Mouse (Mus musculus) MEL (cell line): Measurements from ENCODE around the gene Atf5. TPM values are rescaled to one million over a fixed set of nuclear protein-coding genes. Genes with fewer than 3 reads are reported as not detected.

Experiments used
- DNase-seq: peaks from one replicate; pipeline ENCODE4 v3.0.0; 2011; ENCODE audit warnings: low read depth, low spot score
- H3K27ac ChIP-seq: 2 replicates; pipeline ENCODE4 v1.5.1; 2012; ENCODE audit warnings: low read depth, mild to moderate bottlenecking, control low read depth, low read length, moderate library complexity; ENCODE audit not compliant: control insufficient read depth
- H3K27me3 ChIP-seq, 2 experiments: fragments of 150-350 bp in 1 of 2; sonication (generic) in 1 of 2; 2 replicates each; pipeline ENCODE4 v1.6.1; 2012; ENCODE audit warnings: low read length in 2 of 2, mild to moderate bottlenecking in 2 of 2, improper control_type of control experiment in 1 of 2, moderate library complexity in 1 of 2; ENCODE audit not compliant: insufficient read depth in 2 of 2, control insufficient read depth in 1 of 2
- H3K36me3 ChIP-seq, 2 experiments: 2 replicates each; pipeline ENCODE4 v1.6.1; 2012 to 2014; ENCODE audit warnings: low read length in 2 of 2, improper control_type of control experiment in 1 of 2, inconsistent platforms in 1 of 2, mild to moderate bottlenecking in 1 of 2; ENCODE audit not compliant: insufficient read depth in 2 of 2, control insufficient read depth in 1 of 2
- H3K4me1 ChIP-seq, 2 experiments: fragments of 150-350 bp in 1 of 2; sonication (generic) in 1 of 2; 2 replicates each; pipeline ENCODE4 v1.6.1; 2012; ENCODE audit warnings: low read length in 2 of 2, improper control_type of control experiment in 1 of 2, mild to moderate bottlenecking in 1 of 2; ENCODE audit not compliant: insufficient read depth in 2 of 2, control insufficient read depth in 1 of 2
- H3K4me3 ChIP-seq, 2 experiments: fragments of 150-350 bp in 1 of 2; sonication (generic) in 1 of 2; 2 replicates each; pipeline ENCODE4 v1.5.1; 2012; ENCODE audit warnings: low read depth in 2 of 2, low read length in 2 of 2, mild to moderate bottlenecking in 2 of 2, moderate library complexity in 2 of 2, control low read depth in 1 of 2, improper control_type of control experiment in 1 of 2; ENCODE audit not compliant: control insufficient read depth in 1 of 2, insufficient read depth in 1 of 2
- H3K79me2 ChIP-seq: 2 replicates; pipeline ENCODE4 v1.6.1; 2012; ENCODE audit warnings: mild to moderate bottlenecking, low read length, moderate library complexity; ENCODE audit not compliant: control insufficient read depth, poor library complexity, insufficient read depth
- H3K9ac ChIP-seq: 2 replicates; pipeline ENCODE4 v1.6.1; 2012; ENCODE audit warnings: low read depth, mild to moderate bottlenecking, control low read depth, low read length, moderate library complexity; ENCODE audit not compliant: control insufficient read depth, poor library complexity, severe bottlenecking
- H3K9me3 ChIP-seq: fragments of 150-350 bp; sonication (generic); replicated peaks from 2 replicates; pipeline ENCODE4 v1.6.1; 2012; ENCODE audit warnings: mild to moderate bottlenecking, low read length, improper control_type of control experiment, moderate library complexity; ENCODE audit not compliant: insufficient read depth
- BHLHE40 ChIP-seq: IDR thresholded peaks from 2 replicates; pipeline ENCODE4 v1.6.1; 2012; ENCODE audit warnings: low read depth, mild to moderate bottlenecking, inconsistent platforms, low read length, improper control_type of control experiment, borderline replicate concordance
- CHD1 ChIP-seq: IDR thresholded peaks from 2 replicates; pipeline ENCODE4 v1.6.1; 2012; ENCODE audit warnings: low read depth, mild to moderate bottlenecking, inconsistent platforms, low read length, improper control_type of control experiment
- CTCF ChIP-seq, 3 experiments: IDR thresholded peaks in 2 of 3; conservative IDR thresholded peaks in 1 of 3; 2 replicates each; pipeline ENCODE4 v1.5.1; 2011 to 2012; ENCODE audit warnings: low read length in 3 of 3, low read depth in 2 of 3, mild to moderate bottlenecking in 2 of 3, improper control_type of control experiment in 1 of 3, inconsistent platforms in 1 of 3, mixed read lengths in 1 of 3, moderate library complexity in 1 of 3; ENCODE audit not compliant: control insufficient read depth in 1 of 3, insufficient read depth in 1 of 3, poor library complexity in 1 of 3, severe bottlenecking in 1 of 3
- EP300 ChIP-seq, 2 experiments: IDR thresholded peaks; 2 replicates each; pipeline ENCODE4 v1.6.1; 2011; ENCODE audit warnings: improper control_type of control experiment in 2 of 2, low read length in 2 of 2, low read depth in 1 of 2, mild to moderate bottlenecking in 1 of 2
- GABPA ChIP-seq: IDR thresholded peaks from 2 replicates; pipeline ENCODE4 v1.6.1; 2012; ENCODE audit warnings: low read depth, mild to moderate bottlenecking, inconsistent platforms, low read length, improper control_type of control experiment, moderate library complexity
- HCFC1 ChIP-seq: IDR thresholded peaks from 2 replicates; pipeline ENCODE4 v1.6.1; 2012; ENCODE audit warnings: low read depth, mild to moderate bottlenecking, inconsistent platforms, low read length, improper control_type of control experiment, moderate library complexity
- JUND ChIP-seq: IDR thresholded peaks from 2 replicates; pipeline ENCODE4 v1.6.1; 2011; ENCODE audit warnings: low read depth, mild to moderate bottlenecking, improper control_type of control experiment, low read length
- MAFK ChIP-seq: IDR thresholded peaks from 2 replicates; pipeline ENCODE4 v1.6.1; 2011; ENCODE audit warnings: low read depth, mild to moderate bottlenecking, low read length, improper control_type of control experiment, borderline replicate concordance
- MAX ChIP-seq: IDR thresholded peaks from 2 replicates; pipeline ENCODE4 v1.6.1; 2011; ENCODE audit warnings: low read length, improper control_type of control experiment
- MEF2A ChIP-seq: IDR thresholded peaks from 2 replicates; pipeline ENCODE4 v1.6.1; 2014; ENCODE audit warnings: low read depth, mild to moderate bottlenecking, inconsistent platforms, low read length, improper control_type of control experiment; ENCODE audit not compliant: poor library complexity, insufficient replicate concordance, severe bottlenecking; ENCODE audit errors: extremely low read depth
- MYB ChIP-seq: IDR thresholded peaks from 2 replicates; pipeline ENCODE4 v1.6.1; 2011; ENCODE audit warnings: mild to moderate bottlenecking, low read depth, low read length, improper control_type of control experiment
- MYC ChIP-seq: IDR thresholded peaks from 2 replicates; pipeline ENCODE4 v1.6.1; 2011; ENCODE audit warnings: low read depth, mild to moderate bottlenecking, low read length, improper control_type of control experiment, moderate library complexity
- NELFE ChIP-seq: IDR thresholded peaks from 2 replicates; pipeline ENCODE4 v1.6.1; 2011; ENCODE audit warnings: low read depth, low read length, improper control_type of control experiment
- NRF1 ChIP-seq: IDR thresholded peaks from 2 replicates; pipeline ENCODE4 v1.6.1; 2014; ENCODE audit warnings: low read depth, mild to moderate bottlenecking, inconsistent platforms, low read length, improper control_type of control experiment, moderate library complexity; ENCODE audit not compliant: poor library complexity, insufficient read depth, severe bottlenecking
- RAD21 ChIP-seq: IDR thresholded peaks from 2 replicates; pipeline ENCODE4 v1.6.1; 2011; ENCODE audit warnings: mild to moderate bottlenecking, low read depth, low read length, improper control_type of control experiment
- RCOR1 ChIP-seq: IDR thresholded peaks from 2 replicates; pipeline ENCODE4 v1.6.1; 2012; ENCODE audit warnings: low read depth, mild to moderate bottlenecking, inconsistent platforms, low read length, improper control_type of control experiment
- SMC3 ChIP-seq: IDR thresholded peaks from 2 replicates; pipeline ENCODE4 v1.6.1; 2011; ENCODE audit warnings: low read depth, low read length, improper control_type of control experiment
- TAL1 ChIP-seq: IDR thresholded peaks from 2 replicates; pipeline ENCODE4 v1.6.1; 2012; ENCODE audit warnings: mild to moderate bottlenecking, inconsistent platforms, low read length, moderate library complexity, mixed read lengths
- TBP ChIP-seq: IDR thresholded peaks from 2 replicates; pipeline ENCODE4 v1.8.0; 2011; ENCODE audit warnings: low read depth, low read length, improper control_type of control experiment
- TCF12 ChIP-seq: IDR thresholded peaks from 2 replicates; pipeline ENCODE4 v1.6.1; 2014; ENCODE audit warnings: low read depth, mild to moderate bottlenecking, inconsistent platforms, low read length, improper control_type of control experiment, moderate library complexity
- USF1 ChIP-seq: IDR thresholded peaks from 2 replicates; pipeline ENCODE4 v1.6.1; 2014; ENCODE audit warnings: low read depth, mild to moderate bottlenecking, inconsistent platforms, low read length, improper control_type of control experiment, moderate library complexity
- ZC3H11A ChIP-seq: IDR thresholded peaks from 2 replicates; pipeline ENCODE4 v1.6.1; 2012; ENCODE audit warnings: low read depth, mild to moderate bottlenecking, inconsistent platforms, low read length, improper control_type of control experiment
- ZNF384 ChIP-seq: IDR thresholded peaks from 2 replicates; pipeline ENCODE4 v1.6.1; 2012; ENCODE audit warnings: low read depth, mild to moderate bottlenecking, inconsistent platforms, low read length, improper control_type of control experiment
- polyA plus RNA-seq, 2 experiments: library from polyadenylated mRNA; stranded (reverse) in 1 of 2; unstranded in 1 of 2; fragments of >175 nt in 1 of 2; fragments of >200 nt in 1 of 2; gene quantifications; 2 replicates each; pipeline versions ENCODE4 v1.2.1 to v1.2.4; 2012; ENCODE audit warnings: low replicate concordance in 2 of 2, low read depth in 1 of 2; ENCODE audit not compliant: insufficient read length in 2 of 2, insufficient read depth in 1 of 2, missing spikeins in 1 of 2
- total RNA-seq: library from RNA; depleted of rRNA; stranded (reverse); fragments of 300-350 nt; gene quantifications from 2 replicates; pipeline ENCODE4 v1.2.3, GENCODE M21; 2012

Gene Atf5
- total and polyA plus RNA-seq, 3 experiments, result 17.6 to 95.5 TPM; not detected in 1

DNA sequence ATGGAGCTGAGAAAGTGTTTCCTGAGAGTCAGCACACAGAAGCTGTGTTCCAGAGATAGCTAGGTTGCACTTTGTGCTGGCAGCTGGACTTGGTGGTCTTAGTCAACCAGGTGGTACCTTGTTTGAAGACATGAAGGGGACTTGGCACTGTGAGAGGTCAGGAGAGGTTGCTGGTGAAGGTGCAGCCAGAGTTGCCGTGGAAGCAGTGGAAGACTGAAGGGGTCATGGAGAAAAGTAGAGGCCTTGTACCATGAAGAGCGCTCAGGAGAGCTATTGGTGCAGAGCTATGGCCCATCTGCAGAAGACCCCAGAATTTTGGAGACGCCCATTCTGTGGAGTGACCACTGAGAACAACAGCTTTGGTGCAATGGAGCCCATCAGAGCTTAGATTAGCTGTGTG, 7.0 kb downstream of the Atf5 start:
- no peak overlapping the region for H3K9ac ChIP-seq
- H3K27ac ChIP-seq, result no peak overlapping the region
- no peak for DNase-seq
- peaks cover 2% of the 10 kb centered on the region in 2 experiments; a peak in 1 of 4 replicates for H3K36me3 ChIP-seq
- TF ChIP-seq RCOR1, result no peak
- TF ChIP-seq BHLHE40, result no peak
- TF ChIP-seq EP300 (IDR thresholded peaks at IDR 0.05; ENCODE audit: low read depth in 1 of 2, low read length in 2 of 2), result no peak
- TF ChIP-seq HCFC1, result no peak
- no peak for TF ChIP-seq TAL1
- TF ChIP-seq ZNF384, result no peak
- no peak for TF ChIP-seq TCF12
- TF ChIP-seq, all 39 proteins: peak for 0
- no peaks in the 10 kb centered on the region; a peak in 1 of 4 replicates for H3K27me3 ChIP-seq
- no peaks in the 10 kb centered on the region for H3K9me3 ChIP-seq
- no peaks in the 10 kb centered on the region for H3K79me2 ChIP-seq
- no peak overlapping the region for H3K4me3 ChIP-seq
- H3K4me1 ChIP-seq, result peaks cover 0 to 6% of the 10 kb centered on the region in 2 experiments; a peak in 2 of 4 replicates

DNA sequence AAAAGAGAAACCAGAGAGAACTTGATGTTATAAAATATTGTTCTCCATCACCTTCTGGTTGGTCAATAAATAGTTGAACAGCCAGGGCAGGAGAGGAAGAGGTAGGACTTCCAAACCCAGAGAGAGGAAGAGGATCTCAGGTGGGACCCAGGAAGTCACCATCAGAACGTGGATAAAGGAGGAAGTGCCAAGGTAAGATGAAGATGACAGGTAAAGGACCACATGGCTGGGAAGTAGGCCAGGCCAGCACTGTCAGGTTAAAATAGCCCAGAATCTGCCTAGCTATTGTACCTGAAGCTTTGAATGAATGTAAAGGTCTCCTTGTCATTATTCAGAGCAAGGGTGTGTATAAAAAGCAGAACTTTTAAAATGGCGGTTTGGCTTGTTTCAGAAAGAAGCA, 7.5 kb downstream of the Atf5 start:
- Histone ChIP-seq H3K36me3 (peaks cover under 1 to 2% of the 10 kb centered on the region in 2 experiments; a peak in 1 of 4 replicates), H3K4me1 (peaks cover 0 to under 1% of the 10 kb centered on the region in 2 experiments; a peak in 1 of 4 replicates), H3K27ac (no peak overlapping the region), H3K79me2 (no peaks in the 10 kb centered on the region), H3K4me3 (no peak overlapping the region), H3K9ac (no peak overlapping the region), H3K9me3 (no peaks in the 10 kb centered on the region), H3K27me3 (no peaks in the 10 kb centered on the region; a peak in 1 of 4 replicates)
- no peak for DNase-seq
- no peak for TF ChIP-seq NELFE
- no peak for TF ChIP-seq ZC3H11A
- no peak for TF ChIP-seq NRF1
- TF ChIP-seq HCFC1, result no peak
- TF ChIP-seq MYC, result no peak
- TF ChIP-seq RCOR1, result no peak
- TF ChIP-seq USF1, result no peak
- TF ChIP-seq JUND, result no peak
- no peak for TF ChIP-seq MEF2A
- no peak for TF ChIP-seq CTCF (IDR thresholded peaks at IDR 0.05 in 2 of 3, conservative IDR thresholded peaks at IDR 0.05 in 1 of 3; ENCODE audit: control insufficient read depth in 1 of 3, insufficient read depth in 1 of 3, low read depth in 2 of 3, low read length in 3 of 3, poor library complexity in 1 of 3, severe bottlenecking in 1 of 3)
- no peak for TF ChIP-seq MAFK
- no peak for TF ChIP-seq SMC3
- no peak for TF ChIP-seq MAX
- TF ChIP-seq GABPA, result no peak
- TF ChIP-seq TBP, result no peak
- no peak for TF ChIP-seq CHD1
- TF ChIP-seq MYB, result no peak
- no peak for TF ChIP-seq TAL1
- TF ChIP-seq RAD21, result no peak
